Mouse (Mus musculus): ENCODE results near the gene Usp32.

- no peak for TF ChIP-seq CTCF (IDR thresholded peaks at IDR 0.05; ENCODE audit: insufficient read depth, low read depth, low read length)
- no peak for TF ChIP-seq POLR2A (IDR thresholded peaks at IDR 0.05; ENCODE audit: insufficient read depth, low read depth, low read length)
Observed at GRCm38 (mm10) chr11:84972067-84972466, 167.9 kb downstream of the Usp32 start.
